Mouse (Mus musculus): ENCODE data around the gene Gm17387. TPM values are rescaled to one million over a fixed set of nuclear protein-coding genes. Genes with fewer than 3 reads are reported as not detected.

The Gm17387 gene
- total RNA-seq, 2 experiments from 2014 or later = not detected

DNA sequence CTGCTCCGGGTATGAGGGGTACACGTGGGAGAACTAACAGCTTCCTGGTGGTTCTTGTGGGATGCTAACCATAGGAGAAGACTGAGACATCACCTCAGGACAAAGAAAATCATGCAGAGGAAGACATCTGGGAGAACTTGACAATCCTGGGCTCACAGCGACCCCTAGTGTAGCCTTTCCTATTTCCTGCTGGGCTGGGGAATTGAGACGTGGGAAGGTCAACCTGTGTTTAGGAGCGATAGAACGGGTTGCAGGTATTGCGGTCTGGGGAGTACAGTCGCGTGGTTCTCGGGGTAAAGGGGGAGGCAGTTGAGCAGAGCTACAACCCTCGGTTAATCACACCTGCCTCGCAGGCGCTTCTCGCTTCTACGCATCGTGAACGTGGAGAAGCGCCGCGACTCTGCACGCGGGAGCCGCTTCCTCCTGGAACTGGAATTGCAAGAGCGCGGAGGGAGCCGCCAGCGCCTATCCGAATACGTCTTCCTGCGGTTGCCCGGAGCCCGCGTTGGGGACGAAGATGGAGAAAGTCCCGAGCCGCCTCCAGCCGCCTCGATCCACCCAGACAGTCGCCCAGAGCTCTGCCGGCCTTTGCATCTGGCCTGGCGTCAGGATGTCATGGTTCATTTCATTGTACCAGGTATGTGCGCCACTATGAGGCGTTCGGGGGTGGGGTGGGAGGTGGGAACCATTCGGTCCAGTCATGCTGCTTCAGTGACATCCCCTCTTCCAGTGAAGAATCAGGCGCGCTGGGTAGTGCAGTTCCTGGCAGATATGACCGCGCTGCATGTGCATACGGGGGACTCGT, 41.3 kb downstream of the Gm17387 start:
- ATAC-seq (replicated peaks; ENCODE audit: poor library complexity) = peak; percentile 72

DNA sequence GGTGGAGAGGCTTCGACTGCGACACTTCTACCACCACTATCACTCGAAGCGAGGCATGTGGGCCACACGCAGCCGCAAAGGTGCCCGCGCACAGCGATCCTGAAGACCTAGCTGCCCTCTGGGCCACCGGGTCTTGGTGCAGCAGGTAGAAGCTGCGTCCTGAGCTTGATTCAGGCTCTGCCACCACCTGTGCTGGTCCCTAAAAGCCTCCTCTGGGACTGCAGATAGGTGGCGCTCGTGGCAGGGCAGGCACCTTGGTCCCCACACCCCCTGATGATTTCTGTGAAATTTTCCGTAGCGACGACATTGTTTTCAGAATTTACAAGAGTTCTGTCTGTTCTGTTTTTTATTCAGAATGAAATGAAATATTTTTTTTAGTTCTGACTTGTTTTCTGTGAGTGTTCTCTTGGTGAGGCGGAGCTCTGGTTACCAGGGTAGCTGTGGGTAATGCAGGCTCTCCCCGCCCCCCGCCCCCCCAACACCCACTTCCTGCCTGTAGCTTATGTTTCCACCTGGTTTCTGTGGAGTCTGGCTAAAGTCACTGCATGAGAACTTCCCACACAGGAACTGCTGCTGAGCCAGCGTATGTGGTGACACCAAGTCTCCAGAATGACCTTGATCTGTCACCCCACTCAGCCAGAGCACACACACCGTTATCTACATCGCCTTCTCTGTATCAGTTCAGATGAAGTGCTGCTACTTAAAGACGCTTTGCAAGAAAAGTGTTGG, 43.2 kb downstream of the Gm17387 start:
- ATAC-seq (replicated peaks; ENCODE audit: poor library complexity) = peak; percentile 66

DNA sequence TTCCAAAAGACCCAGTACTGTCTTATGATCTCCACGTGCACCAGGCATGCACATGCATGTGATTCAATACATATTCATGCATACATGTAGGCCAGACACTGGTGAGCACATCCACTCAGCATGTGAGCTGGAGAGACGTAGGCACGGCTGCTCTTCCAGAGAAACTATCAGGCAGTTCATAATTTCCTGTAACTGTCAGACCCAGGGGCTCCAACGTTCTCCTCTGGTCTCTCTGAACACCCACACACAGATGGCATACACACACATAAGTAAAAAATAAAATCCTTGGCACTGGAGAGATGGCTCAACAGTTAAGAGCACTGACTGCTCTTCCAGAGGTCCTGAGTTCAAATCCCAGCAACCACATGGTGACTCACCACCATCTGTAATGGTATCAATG, 44.9 kb downstream of the Gm17387 start:
- ATAC-seq (replicated peaks; ENCODE audit: poor library complexity) = no peak

DNA sequence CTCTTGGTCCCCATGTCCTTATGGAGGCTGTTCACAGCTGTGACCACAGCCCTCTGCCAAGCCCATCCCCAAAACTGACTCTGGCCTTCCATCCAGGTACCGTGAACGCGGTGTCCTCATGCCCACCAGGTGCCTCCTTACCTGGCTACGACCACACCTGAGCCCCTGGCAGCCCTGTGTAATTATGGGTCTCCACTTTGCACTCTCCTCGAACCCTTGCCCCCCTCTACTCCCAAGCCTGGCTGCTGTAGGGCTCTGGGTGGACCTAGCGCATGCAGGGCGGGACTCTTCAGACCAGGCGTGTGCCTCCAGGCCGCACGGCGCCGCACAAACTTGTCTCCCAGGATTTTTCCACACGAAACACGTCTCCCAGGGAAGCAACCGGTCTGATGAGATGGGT, 48.9 kb downstream of the Gm17387 start, which contains the start of gene Pkp3:
Pkp3 (plus strand) TSS at position 378 of the 400 bp plus-strand sequence.
- no peak for ATAC-seq (replicated peaks; ENCODE audit: poor library complexity)

DNA sequence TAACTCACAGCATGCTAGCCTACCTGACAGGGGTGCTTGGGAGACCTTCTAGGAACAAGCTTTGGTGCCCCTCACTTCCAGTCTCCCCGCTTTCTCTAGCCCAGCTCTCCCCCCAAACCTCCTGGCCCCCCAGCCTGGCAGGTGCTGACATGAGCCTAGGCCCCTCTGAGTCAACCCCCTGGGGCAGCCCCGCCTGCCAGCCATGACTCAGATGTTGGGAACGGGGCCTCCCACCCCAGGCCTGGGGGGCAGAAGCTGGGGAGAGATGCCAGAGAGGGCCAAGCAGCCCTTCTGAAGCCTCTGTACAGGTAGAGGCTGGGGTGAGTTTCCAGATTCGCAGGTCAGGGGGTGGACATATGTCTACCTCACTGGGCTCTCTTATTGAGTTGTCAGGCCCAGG, 49.9 kb downstream of the Gm17387 start:
- no peak for ATAC-seq (replicated peaks; ENCODE audit: poor library complexity)

Other genes starting within 250 kb of the Gm17387 start
Only the 30 nearest of the 32 such genes appear.
- gene Zfp941, start 207.0 kb upstream of the Gm17387 start, total RNA-seq (2015) = 0.66 and 1.2 TPM in 2 replicates
- 1.4 and 1.5 TPM in 2 replicates for gene Zfp941, start 207.0 kb upstream of the Gm17387 start, total RNA-seq (2017)
- not detected in 2 replicates for gene Urah, start 194.1 kb upstream of the Gm17387 start, total RNA-seq (2015)
- not detected in 2 replicates for gene Urah, start 194.1 kb upstream of the Gm17387 start, total RNA-seq (2017)
- gene Scgb1c1, start 183.6 kb upstream of the Gm17387 start, total RNA-seq (2015) = not detected in 2 replicates
- gene Scgb1c1, start 183.6 kb upstream of the Gm17387 start, total RNA-seq (2017) = not detected in 2 replicates
- gene Odf3, start 181.3 kb upstream of the Gm17387 start, total RNA-seq (2015) = not detected in 2 replicates
- gene Odf3, start 181.3 kb upstream of the Gm17387 start, total RNA-seq (2017) = not detected in 2 replicates
- 0.35 TPM in 1 of 2 replicates, not detected in the other for gene Gm45785, start 172.8 kb upstream of the Gm17387 start, total RNA-seq (2015)
- not detected in 2 replicates for gene Gm45785, start 172.8 kb upstream of the Gm17387 start, total RNA-seq (2017)
- gene Ric8a, start 172.2 kb upstream of the Gm17387 start, total RNA-seq (2015) = 26.0 and 38.2 TPM in 2 replicates
- gene Ric8a, start 172.2 kb upstream of the Gm17387 start, total RNA-seq (2017) = 24.4 and 27.3 TPM in 2 replicates
- gene Bet1l, start 171.6 kb upstream of the Gm17387 start, total RNA-seq (2015) = 9.9 and 12.3 TPM in 2 replicates
- gene Bet1l, start 171.6 kb upstream of the Gm17387 start, total RNA-seq (2017) = 21.8 and 24.6 TPM in 2 replicates
- gene Psmd13, start 147.2 kb upstream of the Gm17387 start, total RNA-seq (2015) = 85.9 and 103 TPM in 2 replicates
- 197 and 208 TPM in 2 replicates for gene Psmd13, start 147.2 kb upstream of the Gm17387 start, total RNA-seq (2017)
- 22.9 and 23.0 TPM in 2 replicates for gene Sirt3, start 146.8 kb upstream of the Gm17387 start, total RNA-seq (2015)
- gene Sirt3, start 146.8 kb upstream of the Gm17387 start, total RNA-seq (2017) = 30.0 and 31.9 TPM in 2 replicates
- not detected in 2 replicates for gene Cox8b, start 128.7 kb upstream of the Gm17387 start, total RNA-seq (2015)
- not detected in 2 replicates for gene Cox8b, start 128.7 kb upstream of the Gm17387 start, total RNA-seq (2017)
- not detected in 2 replicates for gene Nlrp6, start 108.2 kb upstream of the Gm17387 start, total RNA-seq (2015)
- not detected in 2 replicates for gene Nlrp6, start 108.2 kb upstream of the Gm17387 start, total RNA-seq (2017)
- 5.1 and 7.3 TPM in 2 replicates for gene Pgghg, start 87.7 kb upstream of the Gm17387 start, total RNA-seq (2015)
- gene Pgghg, start 87.7 kb upstream of the Gm17387 start, total RNA-seq (2017) = 8.2 and 9.0 TPM in 2 replicates
- 0.83 and 1.1 TPM in 2 replicates for gene Ifitm5, start 78.8 kb upstream of the Gm17387 start, total RNA-seq (2015)
- not detected in 2 replicates for gene Ifitm5, start 78.8 kb upstream of the Gm17387 start, total RNA-seq (2017)
- not detected in 2 replicates for gene Gm45717, start 73.2 kb upstream of the Gm17387 start, total RNA-seq (2015)
- gene Gm45717, start 73.2 kb upstream of the Gm17387 start, total RNA-seq (2017) = 1.1 TPM in 1 of 2 replicates, not detected in the other
- 577 and 637 TPM in 2 replicates for gene Ifitm2, start 73.1 kb upstream of the Gm17387 start, total RNA-seq (2015)
- 287 and 322 TPM in 2 replicates for gene Ifitm2, start 73.1 kb upstream of the Gm17387 start, total RNA-seq (2017)
- 57.8 and 89.8 TPM in 2 replicates for gene Ifitm1, start 61.9 kb upstream of the Gm17387 start, total RNA-seq (2015)
- gene Ifitm1, start 61.9 kb upstream of the Gm17387 start, total RNA-seq (2017) = 33.7 and 37.5 TPM in 2 replicates
- gene Ifitm3, start 18.4 kb upstream of the Gm17387 start, total RNA-seq (2015) = 147 and 203 TPM in 2 replicates
- gene Ifitm3, start 18.4 kb upstream of the Gm17387 start, total RNA-seq (2017) = 49.4 and 56.2 TPM in 2 replicates
- 81.7 and 90.1 TPM in 2 replicates for gene Ifitm6, start 11.2 kb upstream of the Gm17387 start, total RNA-seq (2015)
- gene Ifitm6, start 11.2 kb upstream of the Gm17387 start, total RNA-seq (2017) = 37.7 and 55.9 TPM in 2 replicates
- 0.84 and 1.3 TPM in 2 replicates for gene B4galnt4, start 32.0 kb downstream of the Gm17387 start, total RNA-seq (2015)
- 1.5 and 2.8 TPM in 2 replicates for gene B4galnt4, start 32.0 kb downstream of the Gm17387 start, total RNA-seq (2017)
- gene Pkp3, start 49.1 kb downstream of the Gm17387 start, total RNA-seq (2015) = 1.0 and 2.2 TPM in 2 replicates
- gene Pkp3, start 49.1 kb downstream of the Gm17387 start, total RNA-seq (2017) = 0.10 and 1.1 TPM in 2 replicates
- gene Sigirr, start 71.4 kb downstream of the Gm17387 start, total RNA-seq (2015) = 12.3 and 12.6 TPM in 2 replicates
- 5.8 and 14.0 TPM in 2 replicates for gene Sigirr, start 71.4 kb downstream of the Gm17387 start, total RNA-seq (2017)
- gene Ano9, start 88.7 kb downstream of the Gm17387 start, total RNA-seq (2015) = not detected in 2 replicates
- gene Ano9, start 88.7 kb downstream of the Gm17387 start, total RNA-seq (2017) = not detected in 2 replicates
- 5.8 and 9.2 TPM in 2 replicates for gene Ptdss2, start 93.3 kb downstream of the Gm17387 start, total RNA-seq (2015)
- gene Ptdss2, start 93.3 kb downstream of the Gm17387 start, total RNA-seq (2017) = 5.7 and 5.8 TPM in 2 replicates
- gene Rnh1, start 143.7 kb downstream of the Gm17387 start, total RNA-seq (2015) = 36.0 and 41.3 TPM in 2 replicates
- gene Rnh1, start 143.7 kb downstream of the Gm17387 start, total RNA-seq (2017) = 43.4 and 57.6 TPM in 2 replicates
- gene Hras, start 164.9 kb downstream of the Gm17387 start, total RNA-seq (2015) = 30.5 and 40.6 TPM in 2 replicates
- 19.9 and 23.7 TPM in 2 replicates for gene Hras, start 164.9 kb downstream of the Gm17387 start, total RNA-seq (2017)
- 0.39 and 0.84 TPM in 2 replicates for gene Lrrc56, start 165.0 kb downstream of the Gm17387 start, total RNA-seq (2015)
- 0.50 and 3.4 TPM in 2 replicates for gene Lrrc56, start 165.0 kb downstream of the Gm17387 start, total RNA-seq (2017)
- gene Lmntd2, start 184.9 kb downstream of the Gm17387 start, total RNA-seq (2015) = 0.20 and 0.89 TPM in 2 replicates
- gene Lmntd2, start 184.9 kb downstream of the Gm17387 start, total RNA-seq (2017) = 0.10 TPM in 1 of 2 replicates, not detected in the other
- gene Rassf7, start 186.7 kb downstream of the Gm17387 start, total RNA-seq (2015) = 3.2 and 4.3 TPM in 2 replicates
- gene Rassf7, start 186.7 kb downstream of the Gm17387 start, total RNA-seq (2017) = 2.2 and 6.6 TPM in 2 replicates
- 51.0 and 53.0 TPM in 2 replicates for gene Phrf1, start 199.7 kb downstream of the Gm17387 start, total RNA-seq (2015)
- 60.4 and 62.2 TPM in 2 replicates for gene Phrf1, start 199.7 kb downstream of the Gm17387 start, total RNA-seq (2017)
- 2.4 and 3.0 TPM in 2 replicates for gene Irf7, start 237.3 kb downstream of the Gm17387 start, total RNA-seq (2015)
- gene Irf7, start 237.3 kb downstream of the Gm17387 start, total RNA-seq (2017) = 2.9 and 4.7 TPM in 2 replicates

All from megakaryocyte progenitor cell, adult 5-6 weeks (primary cell).